Mouse (Mus musculus): ENCODE measurements around the gene Anxa5.

Gene Anxa5

DNA sequence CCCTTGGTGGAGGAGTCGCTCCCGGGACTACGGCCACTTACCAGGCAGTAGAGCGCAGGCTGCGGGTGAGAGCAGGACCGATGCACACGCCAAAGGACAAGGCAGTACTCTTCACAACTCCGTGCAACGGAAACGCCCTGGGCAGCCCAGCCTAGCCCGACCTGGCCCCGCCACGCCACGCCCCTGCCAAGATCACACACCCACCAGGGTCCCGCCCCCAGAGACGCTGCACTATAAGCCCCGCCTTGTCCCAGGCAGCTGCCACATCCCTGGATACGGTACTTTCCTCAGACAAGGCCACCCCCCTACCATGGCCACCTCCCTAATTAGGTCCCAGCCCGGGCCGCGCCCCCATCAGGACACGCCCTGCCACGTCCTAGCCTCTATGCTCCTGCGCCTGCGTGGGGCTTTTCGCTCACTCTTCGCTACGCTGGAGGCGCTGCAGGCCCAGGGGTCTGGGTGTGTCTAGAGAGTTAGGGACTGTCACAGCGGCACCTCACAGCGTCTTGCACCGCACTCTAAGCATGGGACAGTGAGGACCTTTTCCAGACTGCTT lies at the start of gene Anxa5, which contains the start of gene 1810062G17Rik:
Gene Anxa5 (minus strand): TSS at position 363 of the 556 bp plus-strand sequence.
Gene 1810062G17Rik (plus strand): TSS at position 406 of the 556 bp plus-strand sequence.
- DNase-seq (ENCODE audit: low spot score in 2 of 2), result peak; percentile 95 to 98

DNA sequence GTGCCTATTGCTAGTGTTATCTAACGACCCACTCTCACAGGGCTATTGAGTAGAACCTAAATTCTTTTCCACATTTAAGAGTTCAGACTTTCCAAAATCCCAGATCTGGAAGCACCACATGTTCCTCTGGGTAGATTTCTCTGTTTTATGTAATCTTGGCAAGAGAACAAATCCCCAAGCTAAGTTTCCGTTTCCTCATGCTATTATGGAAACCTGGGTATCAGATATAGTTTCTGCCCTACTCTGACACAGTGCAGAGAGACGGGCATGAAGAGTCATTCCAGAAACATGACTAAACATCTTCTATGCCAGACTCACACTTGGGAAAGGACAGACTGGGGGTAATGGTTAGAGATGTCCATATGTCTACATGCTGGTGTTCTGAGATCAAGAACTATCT lies 48.8 kb upstream of the Anxa5 start:
- no peak for DNase-seq (ENCODE audit: low spot score in 2 of 2)

DNA sequence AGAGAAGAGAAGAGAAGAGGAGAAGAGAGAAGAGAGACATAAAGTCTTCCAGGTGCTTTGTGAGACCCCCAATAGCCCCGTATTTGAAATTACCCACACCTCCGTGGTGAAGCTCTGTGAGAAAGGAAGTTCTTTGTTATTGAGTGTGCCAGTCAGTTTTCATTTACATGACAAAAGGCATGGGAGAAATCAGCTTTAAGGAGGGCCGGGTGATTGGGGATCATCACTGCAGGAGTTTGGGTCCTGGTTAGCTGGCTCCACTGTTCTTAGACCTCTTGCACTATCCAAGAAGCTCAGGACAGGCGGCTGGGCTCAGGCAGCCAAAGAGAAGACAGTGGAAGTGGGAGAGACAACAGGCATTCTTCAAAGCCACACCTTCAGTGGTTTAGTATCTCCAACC lies 46.4 kb upstream of the Anxa5 start:
- no peak for DNase-seq (ENCODE audit: low spot score in 2 of 2)

DNA sequence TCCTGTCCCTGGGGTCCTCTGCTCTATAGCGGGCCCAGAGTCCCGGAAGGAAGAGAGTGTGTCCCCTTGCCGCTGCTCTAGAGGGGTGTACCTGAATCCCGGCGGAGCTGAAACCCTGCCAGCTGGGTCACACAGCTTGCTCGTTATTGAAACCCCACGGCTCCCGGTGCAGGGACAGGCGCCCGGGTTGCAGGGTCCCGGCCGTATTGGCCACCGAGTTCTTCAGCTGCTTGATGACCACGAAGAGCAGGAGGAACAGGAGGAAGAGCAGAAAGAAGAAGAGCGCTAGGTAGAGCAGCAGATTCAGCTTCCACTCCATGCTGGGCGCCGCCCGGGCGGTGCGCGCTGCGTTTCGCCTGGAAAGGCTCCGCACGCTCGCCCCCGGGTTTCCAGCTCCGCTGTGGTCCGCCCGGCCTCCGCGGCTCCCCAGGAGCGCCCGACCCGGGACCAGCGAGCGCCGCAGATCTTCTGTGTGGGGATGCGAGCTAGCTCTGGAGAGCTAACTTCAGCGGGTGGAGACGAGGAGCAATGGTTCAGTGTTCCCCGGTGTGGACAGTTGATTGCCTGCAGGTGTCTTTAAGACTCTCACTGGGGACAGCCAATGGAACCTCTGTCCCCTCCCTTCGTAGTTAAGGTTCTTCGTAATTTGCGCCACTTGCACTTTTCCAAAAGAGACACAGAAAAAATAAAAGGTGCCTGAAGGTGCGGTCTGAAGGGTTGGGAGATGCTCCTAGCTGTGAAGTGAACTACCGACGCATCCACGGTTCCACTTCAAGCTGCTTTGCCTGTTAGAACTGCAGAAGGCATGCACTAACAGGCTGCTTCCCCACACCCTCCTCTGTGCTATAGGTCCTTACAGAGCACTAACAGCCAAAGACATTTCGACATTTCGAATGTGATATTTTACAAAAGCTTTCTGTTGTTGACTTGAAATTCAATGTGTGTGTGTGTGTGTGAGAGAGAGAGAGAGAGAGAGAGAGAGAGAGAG lies 45.7 kb upstream of the Anxa5 start, which contains the start of gene Gm11549:
Gene Gm11549 (minus strand): TSS at position 741 of the 988 bp plus-strand sequence.
- DNase-seq (ENCODE audit: low spot score in 2 of 2), result peak in 1 of 2 experiments; percentile 14

DNA sequence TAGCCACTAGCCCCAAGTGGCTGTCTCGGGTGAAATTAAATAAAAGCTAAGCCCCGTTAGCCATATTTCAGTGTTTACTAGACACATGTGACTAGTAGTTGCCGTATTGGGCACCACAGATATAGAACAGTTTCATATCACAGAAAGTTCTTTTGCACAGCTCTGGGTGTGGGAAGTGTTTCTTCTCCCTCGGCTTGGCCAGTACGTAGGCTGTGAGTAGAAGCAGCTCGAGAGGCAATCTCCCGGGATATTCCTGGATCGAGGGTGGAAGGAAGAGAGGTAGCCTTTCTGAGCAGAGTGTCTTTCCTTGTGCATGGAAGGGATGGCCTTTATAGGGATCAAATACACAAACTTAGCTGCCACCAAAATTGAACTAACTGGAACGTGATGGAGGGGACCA lies 40.5 kb upstream of the Anxa5 start:
- DNase-seq (ENCODE audit: low spot score in 2 of 2), result no peak

DNA sequence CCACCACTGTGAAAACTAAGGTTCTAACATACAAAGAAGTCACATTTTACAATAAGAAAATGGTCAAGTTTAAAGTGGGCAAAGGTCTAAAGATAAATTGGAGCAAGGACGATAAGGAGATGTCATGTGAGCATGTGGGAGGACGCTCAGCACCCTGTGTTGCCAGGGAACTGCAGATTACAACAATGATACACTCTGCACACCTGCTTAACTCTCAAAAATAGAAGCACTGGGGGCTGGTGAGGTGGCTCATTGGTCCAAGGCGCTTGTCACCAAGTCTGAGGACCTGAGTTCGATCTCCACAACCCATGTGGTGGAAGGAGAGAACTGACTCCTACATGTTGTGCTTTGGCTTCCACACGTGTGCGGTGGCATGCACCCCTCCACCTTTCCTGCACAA lies 35.8 kb upstream of the Anxa5 start:
- no peak for DNase-seq (ENCODE audit: low spot score in 2 of 2)

DNA sequence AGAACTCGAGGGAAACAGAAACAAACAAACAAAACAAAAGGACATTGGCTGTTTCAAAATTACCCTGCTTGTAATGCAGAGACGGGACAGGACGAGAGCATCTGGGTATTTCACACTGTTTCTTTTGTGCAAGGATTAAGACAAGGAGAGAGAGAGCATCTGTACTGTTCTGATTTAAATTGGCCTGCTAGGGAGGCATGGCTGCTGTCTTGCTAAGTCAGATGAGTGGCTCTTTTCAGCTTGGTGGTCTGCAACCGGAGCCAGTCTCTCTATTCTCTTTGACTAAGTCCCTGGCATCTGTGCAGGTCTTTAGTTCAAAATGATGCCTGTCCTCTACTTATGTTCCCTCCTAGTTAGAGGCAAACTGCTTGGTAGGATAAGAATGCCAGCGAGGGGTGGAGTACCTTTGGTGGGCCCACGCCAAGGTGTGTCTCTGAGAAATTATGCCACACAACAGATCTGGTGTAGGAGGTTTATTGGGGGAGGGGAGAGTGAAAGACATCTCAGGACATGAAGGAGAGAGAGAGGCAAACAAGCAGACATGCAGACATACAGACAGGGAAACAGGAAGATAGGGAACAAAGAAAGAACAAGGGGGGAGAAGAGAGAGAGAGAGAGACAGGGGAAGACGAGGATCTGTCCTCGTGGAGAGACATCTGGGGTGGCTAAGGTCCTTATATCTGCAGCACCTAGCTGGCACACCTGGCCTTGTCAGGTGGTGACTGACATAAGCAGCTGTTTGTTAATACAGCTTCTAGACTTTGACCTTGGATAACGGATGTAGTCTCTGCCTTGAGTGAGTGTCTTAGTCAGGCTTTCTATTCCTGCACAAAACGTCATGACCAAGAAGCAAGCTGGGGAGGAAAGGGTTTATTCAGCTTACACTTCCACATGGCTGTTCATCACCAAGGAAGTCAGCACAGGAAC lies 30.4 kb upstream of the Anxa5 start:
- DNase-seq (ENCODE audit: low spot score in 2 of 2), result no peak

DNA sequence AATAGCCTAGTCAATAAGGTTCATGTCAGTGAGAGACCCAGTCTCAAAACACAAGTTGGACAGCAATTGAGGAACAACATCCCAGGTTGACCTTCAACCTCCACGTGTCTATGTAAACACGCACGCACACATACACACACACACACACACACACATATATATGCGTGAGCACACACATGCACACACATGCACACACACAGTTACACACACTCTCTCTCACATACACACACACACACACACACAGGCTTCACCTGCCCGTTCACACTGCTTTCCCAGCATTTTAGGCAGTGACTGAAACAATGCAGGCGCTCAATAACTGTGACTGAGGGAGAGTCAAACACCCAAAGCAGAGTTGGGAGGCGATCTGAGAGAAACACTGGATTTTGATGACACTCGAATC lies 29.6 kb upstream of the Anxa5 start:
- DNase-seq (ENCODE audit: low spot score in 2 of 2), result no peak

DNA sequence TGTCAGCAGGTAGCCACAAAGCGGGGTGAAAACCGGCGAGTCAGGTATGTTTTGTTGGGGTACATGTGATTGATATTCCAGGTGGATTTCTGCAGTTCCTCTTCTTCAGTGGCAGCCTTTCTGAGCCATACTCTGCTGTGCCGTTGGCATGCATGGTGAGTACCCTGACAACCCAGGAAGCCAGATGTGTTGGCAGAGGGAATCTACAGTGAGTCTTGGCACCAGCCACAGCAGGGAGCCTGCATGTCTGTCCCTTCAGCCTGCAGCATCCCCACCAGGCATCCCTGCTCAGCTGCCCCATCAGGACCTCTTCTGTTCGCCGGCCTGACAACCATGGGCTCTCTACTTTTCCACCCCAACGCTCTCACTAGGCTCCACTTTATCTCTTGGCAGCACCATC lies 25.9 kb upstream of the Anxa5 start:
- DNase-seq (ENCODE audit: low spot score in 2 of 2), result no peak

DNA sequence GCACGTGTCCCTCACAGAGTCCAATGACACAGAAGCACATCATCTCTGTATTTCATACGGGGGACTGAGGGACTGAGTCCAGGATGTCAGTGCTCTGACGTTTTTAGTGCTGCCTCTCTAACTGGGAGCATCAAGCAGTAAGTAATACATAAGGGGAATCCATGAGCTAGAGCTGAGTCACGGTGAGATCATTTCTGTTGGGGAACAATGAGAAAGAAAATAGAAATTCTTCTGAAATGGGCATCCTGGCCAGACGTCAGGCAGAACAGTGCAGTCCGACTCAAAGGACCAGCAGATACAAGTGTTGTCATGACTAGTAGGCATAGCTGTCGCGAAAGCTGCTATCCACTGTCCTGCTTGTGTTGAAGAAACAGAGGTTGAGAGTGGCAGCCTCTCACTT lies 25.3 kb upstream of the Anxa5 start:
- no peak for DNase-seq (ENCODE audit: low spot score in 2 of 2)

DNA sequence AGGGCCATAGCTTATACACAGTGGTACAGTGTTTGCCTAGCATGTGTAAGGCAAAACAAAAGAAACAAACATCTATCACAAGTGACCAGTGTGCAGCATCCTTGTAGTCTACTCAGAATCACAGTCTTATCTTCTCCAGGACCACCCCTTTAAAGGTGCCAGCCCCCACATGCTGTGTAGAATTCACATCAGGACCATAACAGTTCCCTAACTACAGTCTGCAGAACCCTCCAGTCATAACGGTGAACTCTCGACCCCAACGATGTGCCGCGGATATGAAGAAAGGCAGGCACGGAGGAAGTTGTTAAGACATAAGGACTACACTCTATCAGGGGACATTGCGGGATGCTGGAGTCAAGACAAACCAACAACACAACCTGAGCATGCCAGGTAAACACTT lies 23.7 kb upstream of the Anxa5 start:
- no peak for DNase-seq (ENCODE audit: low spot score in 2 of 2)

DNA sequence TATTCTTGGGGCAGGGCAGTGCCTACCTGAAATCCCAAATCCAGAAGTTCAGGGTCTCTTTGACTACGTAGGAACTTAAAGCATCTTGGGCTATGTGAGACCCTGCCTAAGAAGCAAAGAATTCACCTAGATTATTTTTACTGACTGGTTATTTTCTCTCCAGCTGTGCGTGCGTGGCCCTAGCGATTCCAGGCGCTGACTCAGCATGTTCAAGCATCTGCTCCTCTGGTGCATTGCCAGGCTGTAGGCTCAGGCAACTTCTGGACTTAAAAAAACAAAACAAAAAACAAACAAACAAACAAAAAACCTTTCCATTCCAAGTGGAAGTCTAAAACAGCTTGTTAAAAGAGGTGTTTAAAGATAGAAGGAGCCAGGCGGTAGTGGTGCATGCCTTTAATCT lies 22.5 kb upstream of the Anxa5 start:
- DNase-seq (ENCODE audit: low spot score in 2 of 2), result no peak

DNA sequence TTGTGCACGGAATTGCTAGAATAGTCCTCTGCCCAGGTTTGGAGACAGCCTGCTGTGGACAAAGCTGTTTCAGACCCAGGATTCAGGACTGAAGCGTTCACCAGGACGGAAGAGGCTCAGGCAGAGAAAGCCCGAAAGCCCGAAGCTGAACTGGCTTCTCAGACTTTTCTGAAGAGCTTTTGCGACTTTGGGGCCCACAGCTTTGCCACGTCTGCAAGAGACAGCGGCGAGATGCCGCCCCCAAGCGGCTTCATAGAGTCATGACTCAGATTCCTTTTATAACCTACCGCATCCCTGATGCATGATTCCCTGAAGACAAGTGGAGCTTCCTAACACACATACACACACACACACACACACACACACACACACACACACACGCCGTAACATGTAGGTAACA lies 21.1 kb upstream of the Anxa5 start:
- peak in 1 of 2 experiments; percentile 51 for DNase-seq (ENCODE audit: low spot score in 2 of 2)

DNA sequence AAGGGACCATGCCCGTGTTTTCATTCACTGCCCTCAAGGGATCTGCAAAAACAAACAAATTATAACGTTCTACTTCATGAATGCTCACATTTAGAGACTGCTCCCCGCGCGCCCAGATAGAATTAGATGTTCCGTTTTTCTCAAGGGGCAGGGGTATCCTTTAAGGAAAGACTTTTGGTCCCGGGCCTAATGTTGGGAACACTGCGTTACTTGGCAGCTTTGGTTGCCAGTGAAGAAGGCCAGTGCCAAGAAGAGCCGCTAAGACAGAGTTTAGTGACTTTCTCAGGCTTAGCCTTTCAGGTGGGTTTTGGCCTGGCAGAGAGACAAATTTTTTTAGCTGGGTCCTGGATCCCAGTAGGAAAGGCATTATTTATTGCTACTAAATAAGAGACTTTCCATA lies 20.6 kb upstream of the Anxa5 start:
- DNase-seq (ENCODE audit: low spot score in 2 of 2), result no peak

DNA sequence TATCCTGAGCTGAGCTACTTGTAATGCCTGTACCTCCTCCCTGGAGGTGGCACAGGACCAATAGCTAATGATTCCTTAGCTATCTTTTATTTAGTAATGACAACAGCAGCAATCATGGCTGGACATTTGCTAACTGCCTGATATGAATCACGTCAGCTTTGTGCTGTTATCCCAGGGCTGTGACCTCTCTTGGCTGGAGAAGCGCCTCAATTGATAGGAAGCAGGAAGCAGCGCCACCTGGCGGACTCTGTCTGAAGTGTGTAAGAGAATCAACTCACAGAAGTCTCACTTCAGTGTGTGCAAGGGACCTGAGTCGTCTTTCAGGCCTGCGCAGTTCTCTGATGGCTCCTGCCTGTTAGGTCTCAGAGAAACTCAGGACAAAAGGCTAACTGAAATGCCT lies 19.7 kb upstream of the Anxa5 start:
- DNase-seq (ENCODE audit: low spot score in 2 of 2), result peak; percentile 78 to 85

DNA sequence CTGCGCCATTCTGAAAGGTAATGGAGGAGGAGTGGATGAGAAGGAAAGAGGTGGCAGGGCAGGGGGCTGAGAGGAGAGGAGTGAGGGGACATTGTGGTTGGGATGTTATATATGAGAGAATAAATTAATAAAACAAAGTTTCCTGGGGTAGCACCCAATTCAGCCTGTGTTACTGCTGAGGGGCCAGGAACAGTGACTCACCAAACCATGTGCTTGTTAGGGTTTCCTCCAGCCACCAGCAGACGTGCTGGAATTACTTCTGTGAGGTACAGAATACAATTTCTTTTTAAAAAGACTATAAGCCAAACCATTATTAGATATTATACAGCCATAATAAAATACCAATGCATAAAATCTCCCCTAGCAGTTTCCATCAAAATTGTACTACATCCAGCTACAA lies 18.9 kb upstream of the Anxa5 start:
- DNase-seq (ENCODE audit: low spot score in 2 of 2), result no peak

DNA sequence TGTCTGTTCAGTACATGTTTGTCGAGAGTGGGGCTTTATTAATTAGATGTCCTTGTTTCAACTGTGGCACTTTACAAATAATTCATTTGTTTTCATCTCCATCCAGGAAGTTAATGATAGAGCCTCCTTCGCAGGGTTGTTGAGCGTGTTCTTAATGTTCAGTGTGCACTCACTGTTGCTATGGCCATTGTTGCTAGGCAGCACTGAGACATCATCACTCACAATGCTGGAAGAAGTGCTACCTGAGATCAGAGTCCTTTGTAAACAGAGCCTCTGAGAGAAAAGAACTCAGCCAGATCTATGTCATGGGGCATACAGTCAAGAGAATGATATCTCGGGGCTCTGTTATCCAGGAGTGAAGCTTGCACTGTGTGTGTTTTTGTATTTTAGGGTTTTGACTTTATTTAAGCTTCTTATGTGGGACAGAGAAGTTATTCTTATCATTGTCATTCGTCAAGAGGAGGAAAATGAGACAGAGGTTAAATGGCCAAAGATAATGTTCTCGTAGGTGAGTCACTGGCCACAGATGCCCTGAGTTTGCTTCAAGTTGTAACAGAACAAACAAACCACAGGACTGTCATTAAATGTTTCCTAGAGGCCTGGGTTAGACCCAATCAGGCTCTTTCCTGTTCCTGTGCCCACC lies 18.1 kb upstream of the Anxa5 start:
- no peak for DNase-seq (ENCODE audit: low spot score in 2 of 2)

DNA sequence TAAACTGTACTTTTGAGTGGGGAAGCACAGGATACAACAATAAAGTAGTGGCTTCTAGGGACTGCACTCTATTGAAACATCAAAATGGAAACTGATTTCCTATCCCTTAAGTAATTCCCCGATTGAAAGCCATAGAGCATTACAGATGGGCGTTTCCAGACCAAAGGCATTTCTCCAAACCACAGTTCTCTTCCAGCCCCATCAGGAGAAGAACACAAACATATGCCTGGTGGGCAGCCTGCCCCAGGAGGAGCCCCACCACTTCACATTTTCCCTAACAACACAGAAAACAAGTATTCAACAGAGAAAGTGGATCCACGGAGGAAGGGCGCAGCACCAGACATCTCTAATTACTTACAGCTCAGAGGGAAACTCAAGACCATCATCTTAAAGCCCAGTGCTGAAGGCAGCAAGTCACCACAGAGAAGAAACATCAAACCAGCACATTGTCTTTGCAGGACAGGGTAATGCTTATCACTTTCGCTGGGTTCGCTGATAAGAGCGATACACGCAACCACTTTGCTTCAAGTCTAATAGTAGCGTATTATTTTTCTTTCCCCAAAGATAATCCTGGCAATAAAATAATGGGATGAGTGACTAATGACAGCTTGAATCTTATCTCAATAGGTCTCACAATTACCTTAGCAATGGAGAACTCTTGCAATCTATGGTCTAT lies 17.2 kb upstream of the Anxa5 start:
- DNase-seq (ENCODE audit: low spot score in 2 of 2), result no peak

DNA sequence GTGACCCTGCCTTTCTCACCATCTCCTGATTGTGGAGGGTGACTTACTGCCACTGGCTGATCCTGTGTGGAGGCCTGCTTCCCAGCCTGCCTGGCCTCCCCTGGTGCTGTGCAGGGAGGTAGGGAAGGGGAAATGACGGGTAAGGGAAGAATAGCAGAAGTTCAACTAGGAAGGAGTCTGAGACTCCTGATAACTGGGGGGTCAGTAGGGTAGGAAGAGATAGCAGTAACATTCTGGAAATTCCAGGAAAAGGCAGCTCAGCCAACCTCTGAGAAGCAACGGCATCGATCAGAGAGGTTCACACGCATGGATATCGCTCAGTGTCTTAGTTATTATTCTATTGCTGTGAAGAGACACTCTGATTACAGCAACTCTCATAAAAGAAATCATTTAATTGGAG lies 15.8 kb upstream of the Anxa5 start:
- no peak for DNase-seq (ENCODE audit: low spot score in 2 of 2)

DNA sequence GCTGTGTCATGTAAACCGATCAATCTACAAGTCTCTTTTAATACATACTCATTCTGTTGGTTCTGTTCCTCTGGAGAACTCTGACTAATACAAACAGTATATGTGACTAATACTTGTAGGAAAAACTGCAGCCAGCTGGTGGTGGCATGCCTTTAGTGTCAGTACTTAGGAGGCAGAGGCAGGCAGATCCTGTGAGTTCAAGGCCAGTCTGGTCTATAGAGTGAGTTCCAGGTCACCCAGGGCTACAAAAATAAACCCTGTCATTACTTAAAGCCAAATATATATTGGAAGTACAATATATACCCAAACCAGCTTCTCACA lies 13.9 kb upstream of the Anxa5 start:
- no peak for DNase-seq (ENCODE audit: low spot score in 2 of 2)

All from urinary bladder, adult 18-20 months (tissue).